Mouse (Mus musculus) urinary bladder, postnatal 36 days (tissue): ENCODE results near the gene Rnase11.

Experiments used
- DNase-seq, 2 experiments: peaks; one replicate each; pipeline ENCODE4 v3.0.0; 2022; ENCODE audit warnings: low spot score in 2 of 2, mixed read lengths in 1 of 2

Gene Rnase11

GRCm38 (mm10) chr14:51050063-51050462 is at the start of gene Rnase11:
Rnase11 (minus strand) TSS chr14:51050163.
- DNase-seq = no peak

DNA sequence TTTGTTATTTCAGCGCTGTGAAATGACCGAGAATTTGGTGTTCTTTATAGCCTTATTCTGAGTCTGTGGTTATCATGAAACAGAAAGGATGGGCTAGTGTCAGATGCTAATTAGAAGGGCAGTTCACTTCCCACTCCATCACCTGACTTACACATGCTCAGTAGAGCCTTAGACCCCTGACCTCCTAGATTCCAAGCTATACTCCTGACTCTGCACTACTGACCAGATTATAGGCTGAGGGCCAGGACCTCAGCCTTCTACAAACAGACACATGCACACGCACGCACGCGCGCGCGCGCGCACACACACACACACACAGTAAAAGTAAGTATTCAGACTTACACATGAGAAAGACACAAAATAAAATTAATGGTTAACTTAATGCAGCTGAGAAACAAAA is 49.0 kb upstream of the Rnase11 start:
- no peak for DNase-seq

- DNase-seq = peak; percentile 68 to 74
Measured at GRCm38 (mm10) chr14:51098300-51098699, 48.3 kb upstream of the Rnase11 start.

DNA sequence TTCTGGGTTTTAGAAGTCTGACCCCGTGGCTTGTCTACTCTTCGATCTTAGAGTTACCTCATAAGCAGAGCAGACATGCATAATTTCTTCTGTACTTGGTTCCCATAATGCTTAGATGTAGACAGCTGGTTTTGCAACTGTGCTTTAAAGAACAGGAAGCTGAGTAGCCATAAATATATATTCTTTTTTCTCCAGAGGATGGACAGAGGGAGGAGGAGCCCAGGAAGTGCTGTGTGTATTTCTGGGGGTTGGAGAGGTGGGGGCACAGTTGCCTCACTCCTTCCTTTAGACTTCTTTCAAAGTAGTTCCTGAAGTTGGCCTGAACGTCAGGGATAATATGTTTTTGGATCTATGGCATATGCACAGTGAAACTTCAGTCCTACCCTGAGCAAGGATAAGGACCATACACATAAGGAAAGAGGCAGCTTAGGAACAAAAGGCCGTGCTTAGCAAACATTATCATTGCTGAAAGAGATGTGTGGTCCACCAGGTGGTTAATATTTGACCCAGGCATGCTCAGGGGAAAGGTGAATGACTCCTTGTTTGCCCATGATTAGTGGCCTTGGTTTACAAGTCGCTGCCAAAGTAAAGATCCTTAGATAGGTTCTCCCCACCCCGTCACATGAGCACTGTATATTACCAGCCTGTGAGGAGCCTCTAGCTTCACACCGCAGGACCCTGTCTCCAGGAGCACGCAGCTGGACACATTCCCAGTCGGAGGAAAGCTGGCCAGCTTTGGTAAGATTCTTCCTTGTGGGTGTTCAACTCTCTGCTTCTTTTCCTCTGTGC is 46.0 kb upstream of the Rnase11 start:
- peak in 1 of 2 experiments; percentile 31 for DNase-seq

GRCm38 (mm10) chr14:51094921-51095320 is 45.0 kb upstream of the Rnase11 start:
- DNase-seq = no peak

GRCm38 (mm10) chr14:51094096-51094875 is 44.3 kb upstream of the Rnase11 start:
- peak in 1 of 2 experiments; percentile 66 for DNase-seq

GRCm38 (mm10) chr14:51093496-51093895 is 43.5 kb upstream of the Rnase11 start:
- peak in 1 of 2 experiments; percentile 41 for DNase-seq

- DNase-seq = no peak
Measured at GRCm38 (mm10) chr14:51092073-51092620, 42.2 kb upstream of the Rnase11 start.

GRCm38 (mm10) chr14:51090921-51091900 is 41.2 kb upstream of the Rnase11 start, which contains the start of the genes Rnase4 and Ang:
Rnase4 (plus strand) TSS chr14:51091077.
Ang (plus strand) TSS chr14:51091150.
- DNase-seq = peak; percentile 63 to 76

GRCm38 (mm10) chr14:51090077-51090781 is 40.3 kb upstream of the Rnase11 start:
- peak; percentile 81 to 82 for DNase-seq

GRCm38 (mm10) chr14:51089674-51090076 is 39.7 kb upstream of the Rnase11 start:
- DNase-seq = no peak

- peak; percentile 96 to 98 for DNase-seq
Measured at GRCm38 (mm10) chr14:51088970-51089673, 39.2 kb upstream of the Rnase11 start.

- peak; percentile 71 to 81 for DNase-seq
Measured at GRCm38 (mm10) chr14:51088166-51088969, 38.4 kb upstream of the Rnase11 start.

DNA sequence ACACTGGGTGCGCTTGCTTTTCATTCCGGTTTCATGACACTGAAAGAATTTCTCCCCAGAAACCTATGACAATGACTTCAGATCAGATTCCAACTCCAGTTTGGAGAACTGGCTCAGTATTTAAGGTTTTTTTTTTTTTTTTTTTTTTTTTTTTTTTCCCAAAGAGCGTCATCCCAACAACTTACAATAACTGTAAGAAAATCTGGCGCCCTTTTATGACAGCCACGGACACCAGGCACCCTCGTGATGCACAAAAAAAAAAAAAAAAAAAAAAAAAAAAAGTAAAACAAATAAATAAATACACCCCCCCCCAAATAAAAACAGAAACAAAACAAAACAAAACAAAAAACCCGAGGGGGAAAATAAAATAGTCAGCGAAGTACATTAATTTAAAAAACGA is 37.8 kb upstream of the Rnase11 start:
- DNase-seq = no peak

GRCm38 (mm10) chr14:51085911-51086310 is 35.9 kb upstream of the Rnase11 start:
- no peak for DNase-seq

- no peak for DNase-seq
Measured at GRCm38 (mm10) chr14:51085086-51085485, 35.1 kb upstream of the Rnase11 start.

- no peak for DNase-seq
Measured at GRCm38 (mm10) chr14:51083805-51084204, 33.8 kb upstream of the Rnase11 start.

DNA sequence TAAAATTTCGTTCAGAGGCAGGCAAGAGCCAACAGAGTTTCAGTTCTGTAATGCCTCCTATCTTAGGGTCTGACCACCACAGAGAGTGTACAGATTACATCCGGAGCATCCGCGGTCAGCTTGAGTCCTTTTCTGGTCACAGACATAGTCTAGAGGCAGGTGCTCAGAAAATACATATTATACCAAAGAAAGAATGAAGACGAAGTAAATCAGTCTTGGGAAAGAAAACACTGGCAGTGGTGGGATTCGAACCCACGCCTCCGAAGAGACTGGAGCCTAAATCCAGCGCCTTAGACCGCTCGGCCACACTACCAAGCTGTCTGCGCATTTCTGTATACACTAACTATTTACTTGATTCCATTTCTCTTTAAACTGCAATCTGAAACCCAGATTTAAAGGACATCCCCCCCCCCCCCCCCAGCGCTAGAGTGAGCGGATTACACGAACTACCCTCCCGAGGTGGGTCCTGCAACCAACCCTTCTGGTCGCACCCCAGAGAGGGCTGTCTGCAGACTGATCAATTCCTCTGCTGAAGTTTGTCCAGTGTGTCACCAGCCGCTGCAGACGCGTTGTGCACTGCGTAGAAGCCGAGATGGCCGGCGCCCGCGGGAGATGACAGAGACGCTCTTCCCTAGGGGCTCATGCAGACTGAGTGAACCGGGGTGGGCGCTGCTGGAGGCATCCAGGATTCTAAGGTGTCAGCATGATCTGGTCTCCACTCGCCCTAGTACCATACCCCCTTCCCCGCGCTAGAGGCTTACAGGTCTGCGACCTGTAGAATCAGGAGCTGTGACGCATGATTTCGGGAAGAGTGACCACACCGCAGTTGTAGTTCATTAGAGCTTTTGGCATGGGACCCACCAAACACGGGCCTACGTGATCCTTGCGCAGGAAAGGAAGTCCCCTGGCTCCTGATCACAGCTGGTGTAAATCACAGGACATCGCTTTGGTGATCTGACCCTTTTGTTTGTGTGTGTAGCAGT is 32.9 kb upstream of the Rnase11 start:
- peak in 1 of 2 experiments; percentile 47 for DNase-seq
